Comparison of ENCODE assay signal across 10 mouse cellular contexts in genomic region chr4:155602753-155603152, GRCm38 (mm10). TPM values are rescaled to one million over a fixed set of nuclear protein-coding genes. Genes with fewer than 3 reads are reported as not detected.
A peak's percentile ranks its signal among the peaks of the same experiment; 100 is the strongest.
DNase-seq lines count a peak whose midpoint lies in the region; ATAC-seq and TF ChIP-seq lines count a peak whose summit lies in the region.
"Had no signal": no experiment of that assay in that cellular context is flagged by ENCODE, and none has a peak within 500 bp of the region (broad histone marks: within the 10 kb centered on the region; RNA-seq: fewer than 3 reads in every experiment).

No protein-coding gene starts in this region.

- no peak overlapping the region for H3K4me3 ChIP-seq in heart, postnatal 0 days (ENCODE audit: low read depth, low read length)
- H3K4me3 ChIP-seq in heart, adult 2 months, result no peak overlapping the region
- H3K4me3 ChIP-seq in bone marrow macrophage, adult 2 months (ENCODE audit: insufficient read depth, low read length), result peak overlapping the region; percentile 100; the same call in 1 of the 2 replicates
- H3K4me3 ChIP-seq in hindbrain, embryonic 12.5 days, result peak overlapping the region; percentile 97

- no peak overlapping the region; the same call in 1 of the 2 replicates for H3K9ac ChIP-seq in heart, postnatal 0 days (replicated peaks; ENCODE audit: low read depth, low read length)
- no peak overlapping the region for H3K9ac ChIP-seq in heart, adult 2 months (ENCODE audit: low read depth, low read length)
- peak overlapping the region; percentile 98; the same call in 1 of the 2 replicates for H3K9ac ChIP-seq in hindbrain, embryonic 12.5 days

- no peak for TF ChIP-seq EP300 in heart, postnatal 0 days (IDR thresholded peaks at IDR 0.05; ENCODE audit: low read depth)
- no peak for TF ChIP-seq EP300 in heart, adult 2 months (IDR thresholded peaks at IDR 0.05; ENCODE audit: insufficient read depth, low read depth, low read length)

- H3K27me3 ChIP-seq in heart, postnatal 0 days (ENCODE audit: control insufficient read depth, insufficient read depth, low read length), result no peaks in the 10 kb centered on the region
- H3K27me3 ChIP-seq in heart, adult 2 months (ENCODE audit: control insufficient read depth, insufficient read depth, low read length), result no peaks in the 10 kb centered on the region
- no peaks in the 10 kb centered on the region for H3K27me3 ChIP-seq in hindbrain, embryonic 12.5 days

- no peak for ATAC-seq in heart, postnatal 0 days (ENCODE audit: insufficient read depth, low read depth)
- ATAC-seq in hindbrain, embryonic 12.5 days (ENCODE audit: low FRiP score), result no peak
- ATAC-seq in megakaryocyte-erythroid progenitor cell, adult 5-6 weeks (replicated peaks; ENCODE audit: low FRiP score, low TSS enrichment, poor library complexity, severe bottlenecking), result peak; percentile 62

- DNase-seq in heart, postnatal 0 days (ENCODE audit: low spot score), result no peak
- no peak for DNase-seq in heart, adult 2 months
- DNase-seq in right cerebral cortex, postnatal 14 days, result no peak
- no peak for DNase-seq in testis, postnatal 14 days (ENCODE audit: low spot score)
- DNase-seq in cerebellum, postnatal 14 days, result no peak
- DNase-seq: cerebellum, postnatal 10 days; layer of hippocampus, adult 9-11 months had no signal

- WGBS in heart, postnatal 0 days, result 84% methylated on average over 1 of the region's 1 CpGs
- WGBS in heart, adult 2 months, result 86% methylated on average over 1 of the region's 1 CpGs
- 97% methylated on average over 1 of the region's 1 CpGs for WGBS in hindbrain, embryonic 12.5 days

- no peaks in the 10 kb centered on the region for H3K4me1 ChIP-seq in heart, postnatal 0 days (ENCODE audit: control insufficient read depth, insufficient read depth)
- H3K4me1 ChIP-seq in heart, adult 2 months (ENCODE audit: control insufficient read depth, insufficient read depth, low read length), result no peaks in the 10 kb centered on the region
- H3K4me1 ChIP-seq in bone marrow macrophage, adult 2 months (ENCODE audit: control insufficient read depth, insufficient read depth, low read length), result peaks cover 7% of the 10 kb centered on the region
- peaks cover 17% of the 10 kb centered on the region for H3K4me1 ChIP-seq in hindbrain, embryonic 12.5 days

- TF ChIP-seq CTCF in heart, postnatal 0 days (IDR thresholded peaks at IDR 0.05; ENCODE audit: low read depth), result no peak
- no peak for TF ChIP-seq CTCF in heart, adult 2 months (IDR thresholded peaks at IDR 0.05)
- TF ChIP-seq CTCF in bone marrow macrophage, adult 2 months (IDR thresholded peaks at IDR 0.05; ENCODE audit: low read depth, low read length), result no peak

- H3K27ac ChIP-seq in heart, postnatal 0 days (ENCODE audit: low read depth), result no peak overlapping the region
- H3K27ac ChIP-seq in heart, adult 2 months, result no peak overlapping the region
- no peak overlapping the region for H3K27ac ChIP-seq in bone marrow macrophage, adult 2 months (ENCODE audit: insufficient read depth, low read depth, low read length)
- H3K27ac ChIP-seq in hindbrain, embryonic 12.5 days, result no peak overlapping the region

- H3K4me2 ChIP-seq in heart, postnatal 0 days (ENCODE audit: low read depth, low read length), result peak overlapping the region; percentile 99; the same call in 1 of the 2 replicates
- H3K4me2 ChIP-seq in hindbrain, embryonic 12.5 days (replicated peaks), result peak overlapping the region; percentile 92

- H3K36me3 ChIP-seq in heart, postnatal 0 days (replicated peaks; ENCODE audit: control insufficient read depth, insufficient read depth, low read length), result peaks cover 10% of the 10 kb centered on the region; the same call in 1 of the 2 replicates
- peaks cover 3% of the 10 kb centered on the region; the same call in 1 of the 2 replicates for H3K36me3 ChIP-seq in heart, adult 2 months (ENCODE audit: control insufficient read depth, insufficient read depth, low read length)
- H3K36me3 ChIP-seq in hindbrain, embryonic 12.5 days, result peaks cover 24% of the 10 kb centered on the region; the same call in 1 of the 2 replicates

- H3K9me3 ChIP-seq in heart, postnatal 0 days (replicated peaks; ENCODE audit: control insufficient read depth, low read length), result no peaks in the 10 kb centered on the region
- no peaks in the 10 kb centered on the region; the same call in 1 of the 2 replicates for H3K9me3 ChIP-seq in hindbrain, embryonic 12.5 days (replicated peaks)

- no peak for TF ChIP-seq POLR2A in heart, adult 2 months (IDR thresholded peaks at IDR 0.05; ENCODE audit: insufficient read depth, low read depth, low read length)
- no peak for TF ChIP-seq POLR2A in bone marrow macrophage, adult 2 months (IDR thresholded peaks at IDR 0.05; ENCODE audit: borderline replicate concordance, low read depth, low read length)

- no peaks in the 10 kb centered on the region for H3K79me2 ChIP-seq in heart, adult 2 months (replicated peaks; ENCODE audit: control insufficient read depth, insufficient read depth, low read length)

- intact Hi-C loops in heart, adult 2 months (cut with DNase I), result no loop called here

RNA-seq across cellular contexts. Expression of gene Slc35e2, which starts 1.5 kb away (rescaled TPM):
- 11.8 and 14.4 TPM in 2 replicates for total RNA-seq in heart, postnatal 0 days (2014; rRNA removed; ENCODE audit: low replicate concordance)
- polyA plus RNA-seq in heart, postnatal 0 days (2015; fragmentation: Nextera tagmentation; extraction: Ambion mirVana), result 3.6 and 4.4 TPM in 2 replicates
- 1 to 10 TPM; 6.3 to 8.2 TPM for total RNA-seq in heart, adult 2 months (2021)
- polyA plus RNA-seq in heart, adult 2 months (2012; rRNA removed), result 4.1 and 7.2 TPM in 2 replicates
- 11.2 and 11.4 TPM in 2 replicates for polyA plus RNA-seq in bone marrow macrophage, adult 2 months (2012; ENCODE audit: insufficient read depth, insufficient read length, missing spikeins)
- polyA plus RNA-seq in hindbrain, embryonic 12.5 days (2016; fragmentation: Nextera tagmentation; extraction: Ambion mirVana), result 16.4 and 16.6 TPM in 2 replicates
- total RNA-seq in megakaryocyte-erythroid progenitor cell, adult 5-6 weeks (2014; fragmentation: Nextera tagmentation), result 45.1 and 60.2 TPM in 2 replicates
- total RNA-seq in megakaryocyte-erythroid progenitor cell, adult 5-6 weeks (2017), result 30.4 and 31.1 TPM in 2 replicates

RNA-seq across cellular contexts. Expression of gene Cdk11b, which starts 21.9 kb away (rescaled TPM):
- 8.7 and 15.3 TPM in 2 replicates for total RNA-seq in heart, postnatal 0 days (2014; rRNA removed; ENCODE audit: low replicate concordance)
- 36.8 TPM in 2 replicates for polyA plus RNA-seq in heart, postnatal 0 days (2015; fragmentation: Nextera tagmentation; extraction: Ambion mirVana)
- 10 to 100 TPM; 29.3 to 30.2 TPM for total RNA-seq in heart, adult 2 months (2021)
- 17.4 and 20.5 TPM in 2 replicates for polyA plus RNA-seq in heart, adult 2 months (2012; rRNA removed)
- 102 and 117 TPM in 2 replicates for polyA plus RNA-seq in bone marrow macrophage, adult 2 months (2012; ENCODE audit: insufficient read depth, insufficient read length, missing spikeins)
- polyA plus RNA-seq in hindbrain, embryonic 12.5 days (2016; fragmentation: Nextera tagmentation; extraction: Ambion mirVana), result 85.3 and 86.8 TPM in 2 replicates
- 60.7 and 74.1 TPM in 2 replicates for total RNA-seq in megakaryocyte-erythroid progenitor cell, adult 5-6 weeks (2014; fragmentation: Nextera tagmentation)
- 44.7 and 67.9 TPM in 2 replicates for total RNA-seq in megakaryocyte-erythroid progenitor cell, adult 5-6 weeks (2017)

RNA-seq across cellular contexts. Expression of gene Nadk, which starts 40.6 kb away (rescaled TPM):
- 48.0 and 52.7 TPM in 2 replicates for total RNA-seq in heart, postnatal 0 days (2014; rRNA removed; ENCODE audit: low replicate concordance)
- polyA plus RNA-seq in heart, postnatal 0 days (2015; fragmentation: Nextera tagmentation; extraction: Ambion mirVana), result 36.0 and 37.4 TPM in 2 replicates
- total RNA-seq in heart, adult 2 months (2021), result 10 to 100 TPM; 28.4 to 33.2 TPM
- polyA plus RNA-seq in heart, adult 2 months (2012; rRNA removed), result 42.0 and 49.5 TPM in 2 replicates
- polyA plus RNA-seq in bone marrow macrophage, adult 2 months (2012; ENCODE audit: insufficient read depth, insufficient read length, missing spikeins), result 342 and 382 TPM in 2 replicates
- 89.0 and 92.4 TPM in 2 replicates for polyA plus RNA-seq in hindbrain, embryonic 12.5 days (2016; fragmentation: Nextera tagmentation; extraction: Ambion mirVana)
- 76.3 and 86.5 TPM in 2 replicates for total RNA-seq in megakaryocyte-erythroid progenitor cell, adult 5-6 weeks (2014; fragmentation: Nextera tagmentation)
- 49.9 and 65.2 TPM in 2 replicates for total RNA-seq in megakaryocyte-erythroid progenitor cell, adult 5-6 weeks (2017)

RNA-seq across cellular contexts. Expression of gene Gm10563, which starts 42.5 kb away (rescaled TPM):
- total RNA-seq in heart, postnatal 0 days (2014; rRNA removed; ENCODE audit: low replicate concordance), result not detected in 2 replicates
- polyA plus RNA-seq in heart, postnatal 0 days (2015; fragmentation: Nextera tagmentation; extraction: Ambion mirVana), result not detected in 2 replicates
- total RNA-seq in heart, adult 2 months (2021), result not detected
- polyA plus RNA-seq in heart, adult 2 months (2012; rRNA removed), result not detected in 2 replicates
- not detected in 2 replicates for polyA plus RNA-seq in bone marrow macrophage, adult 2 months (2012; ENCODE audit: insufficient read depth, insufficient read length, missing spikeins)
- polyA plus RNA-seq in hindbrain, embryonic 12.5 days (2016; fragmentation: Nextera tagmentation; extraction: Ambion mirVana), result not detected in 2 replicates
- not detected in 2 replicates for total RNA-seq in megakaryocyte-erythroid progenitor cell, adult 5-6 weeks (2014; fragmentation: Nextera tagmentation)
- not detected in 2 replicates for total RNA-seq in megakaryocyte-erythroid progenitor cell, adult 5-6 weeks (2017)

RNA-seq across cellular contexts. Expression of gene Mmp23, which starts 50.4 kb away (rescaled TPM):
- 66.6 and 76.6 TPM in 2 replicates for total RNA-seq in heart, postnatal 0 days (2014; rRNA removed; ENCODE audit: low replicate concordance)
- 49.8 and 49.9 TPM in 2 replicates for polyA plus RNA-seq in heart, postnatal 0 days (2015; fragmentation: Nextera tagmentation; extraction: Ambion mirVana)
- total RNA-seq in heart, adult 2 months (2021), result 1 to 10 TPM; 7.3 to 7.5 TPM
- polyA plus RNA-seq in heart, adult 2 months (2012; rRNA removed), result 20.7 and 27.0 TPM in 2 replicates
- polyA plus RNA-seq in bone marrow macrophage, adult 2 months (2012; ENCODE audit: insufficient read depth, insufficient read length, missing spikeins), result 0.64 and 1.9 TPM in 2 replicates
- polyA plus RNA-seq in hindbrain, embryonic 12.5 days (2016; fragmentation: Nextera tagmentation; extraction: Ambion mirVana), result 3.9 and 5.9 TPM in 2 replicates
- total RNA-seq in megakaryocyte-erythroid progenitor cell, adult 5-6 weeks (2014; fragmentation: Nextera tagmentation), result not detected in 2 replicates
- total RNA-seq in megakaryocyte-erythroid progenitor cell, adult 5-6 weeks (2017), result not detected in 2 replicates

Comparison
In these comparisons a context has a peak if more than half of its experiments do, and no peak if none do; other contexts are left out.
1. H3K4me3 ChIP-seq: peak in bone marrow macrophage, adult 2 months (single experiment) and hindbrain, embryonic 12.5 days (single experiment); none in heart, postnatal 0 days (single experiment) and heart, adult 2 months (single experiment).